Mouse (Mus musculus) gastrocnemius, adult 18-20 months (tissue): ENCODE measurements around the gene Kif3b. TPM values are rescaled to one million over a fixed set of nuclear protein-coding genes. Genes with fewer than 3 reads are reported as not detected.
"Not testable (repeated sequence)": the region's sequence is repeated elsewhere in the genome, so short reads cannot be mapped to it uniquely, and the experiment has no call there.

Source experiments
- DNase-seq: peaks from one replicate; pipeline ENCODE4 v3.0.0; 2021; ENCODE audit warnings: low spot score
- total RNA-seq, 2 experiments: library from RNA; stranded (reverse); gene quantifications; 2 replicates each; pipeline ENCODE4 v1.2.3; 2021

Kif3b gene
- total RNA-seq, 2 experiments from 2014 or later: 3.0 to 3.8 TPM

- DNase-seq: peak; percentile 98
These were observed 54.4 kb downstream of the Kif3b start, which contains the start of gene Asxl1 for GRCm38 (mm10) chr2:153345454-153346220. TSS of gene Asxl1 (plus strand) at chr2:153345829.

GRCm38 (mm10) chr2:153346221-153347182 lies 55.3 kb downstream of the Kif3b start:
- DNase-seq: peak; percentile 28

GRCm38 (mm10) chr2:153347183-153347781 lies 56.1 kb downstream of the Kif3b start:
- no peak for DNase-seq

DNA sequence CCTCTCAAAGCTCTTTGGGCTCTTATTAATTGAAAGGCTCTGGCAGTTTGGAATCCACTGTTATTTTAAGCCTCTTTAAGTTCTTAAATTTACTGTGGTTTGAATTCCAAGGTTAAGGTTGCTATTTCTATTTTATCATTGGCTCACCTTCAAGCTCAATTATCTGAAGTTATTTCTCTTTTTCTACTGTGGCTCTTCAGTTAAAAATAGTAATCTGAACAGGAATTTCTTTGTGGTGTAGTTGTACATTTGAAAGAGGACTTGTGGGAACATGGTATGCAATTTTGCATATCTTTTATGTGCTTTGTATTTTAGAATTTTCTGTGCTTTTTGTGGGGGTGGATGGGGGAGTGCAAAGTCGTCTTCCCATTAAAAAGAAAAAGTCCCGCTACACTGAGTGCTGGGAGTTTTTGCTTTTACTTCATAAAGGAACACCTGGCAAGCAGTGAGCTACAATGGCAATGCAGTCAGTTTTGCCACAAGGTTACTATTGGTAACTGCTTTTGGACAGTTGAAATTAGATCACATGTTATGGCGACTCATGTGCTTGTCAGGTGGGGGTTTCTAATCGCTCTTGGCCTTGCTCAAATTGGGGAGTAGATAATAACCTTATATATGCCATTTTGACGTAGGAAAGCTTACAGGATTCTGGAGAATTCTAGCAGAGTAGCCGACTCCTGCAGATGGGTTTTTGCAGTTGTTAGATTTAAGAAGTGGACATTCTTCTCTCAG lies 57.1 kb downstream of the Kif3b start:
- DNase-seq: no peak

DNA sequence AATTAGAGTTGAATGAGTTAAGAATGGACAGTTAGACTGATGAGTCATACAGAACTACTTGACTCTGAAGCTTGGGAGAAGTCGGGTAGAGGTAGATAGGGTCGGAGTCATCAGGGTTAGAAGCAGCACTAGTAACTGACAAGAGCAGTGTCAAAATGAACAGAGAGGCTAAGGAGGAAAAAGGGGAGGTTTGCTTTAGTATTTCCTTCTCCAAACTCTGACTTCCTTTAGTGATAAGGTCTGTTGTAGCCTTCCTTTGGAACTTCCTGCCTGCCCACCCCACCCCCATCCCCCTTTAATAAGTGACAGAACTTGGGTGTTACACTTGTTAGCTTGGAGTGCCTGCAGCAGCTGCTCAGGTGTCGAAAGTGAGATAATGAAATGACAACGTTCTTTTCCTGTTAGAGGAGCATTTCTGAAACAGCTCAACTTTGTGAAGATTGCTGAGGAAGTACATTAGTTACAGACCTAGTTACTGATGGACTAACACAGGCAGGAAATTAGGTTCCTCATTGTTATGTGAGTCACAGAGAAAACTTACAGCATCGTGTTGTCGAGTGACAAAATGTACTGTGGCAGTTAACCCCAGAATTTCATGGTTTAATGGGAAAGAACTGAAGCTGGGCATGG lies 59.5 kb downstream of the Kif3b start:
- DNase-seq: no peak

- DNase-seq: no peak
These were observed 63.4 kb downstream of the Kif3b start for GRCm38 (mm10) chr2:153354648-153355047.

- DNase-seq: no peak
These were observed 65.6 kb downstream of the Kif3b start for GRCm38 (mm10) chr2:153356784-153357183.

- no peak for DNase-seq
These were observed 70.0 kb downstream of the Kif3b start for GRCm38 (mm10) chr2:153361101-153361710.

DNA sequence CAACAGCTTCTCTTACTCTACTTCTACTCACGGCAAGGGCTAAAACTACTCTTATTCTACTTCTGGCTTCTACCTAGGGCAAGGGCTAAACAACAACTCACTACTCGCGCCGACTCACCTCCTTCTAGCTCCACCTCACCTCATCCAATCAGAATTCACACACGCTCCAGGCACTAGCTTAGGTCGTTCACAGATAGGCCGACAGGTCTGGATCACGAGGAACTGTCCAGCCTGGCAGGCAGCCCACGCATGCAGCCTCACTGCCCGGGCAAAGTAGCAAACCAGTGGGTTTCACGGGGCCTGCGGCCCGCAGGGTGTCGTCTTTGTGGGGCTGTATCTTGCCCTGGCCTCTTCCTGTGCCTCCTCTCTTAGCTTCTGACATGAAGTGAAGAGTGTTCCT lies 73.3 kb downstream of the Kif3b start:
- not testable (repeated sequence) for DNase-seq

DNA sequence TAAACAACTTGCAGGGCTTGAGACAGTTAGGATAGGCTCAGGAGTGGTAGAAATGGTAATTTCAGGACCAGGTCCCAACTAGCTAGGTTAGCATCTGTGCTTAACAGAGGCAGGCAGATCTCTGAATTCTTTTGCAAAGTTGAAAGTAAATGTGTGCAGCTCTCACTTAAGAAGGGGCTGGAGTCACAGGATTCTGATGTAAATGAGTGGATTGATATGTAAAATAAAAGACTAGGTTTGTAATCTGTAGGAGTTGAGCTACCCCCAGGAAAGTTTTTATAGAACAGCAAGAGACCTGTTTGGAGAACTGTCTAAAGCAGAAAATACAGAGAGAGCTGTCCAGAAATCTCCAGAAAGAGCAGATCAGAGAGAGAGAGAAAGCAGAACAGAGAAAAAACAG lies 79.7 kb downstream of the Kif3b start:
- no peak for DNase-seq

- peak; percentile 34 for DNase-seq
These were observed 84.2 kb downstream of the Kif3b start for GRCm38 (mm10) chr2:153375380-153375779.

GRCm38 (mm10) chr2:153380479-153380878 lies 89.3 kb downstream of the Kif3b start:
- DNase-seq: no peak

Other genes with a start within 250 kb of the Kif3b start
- 1 to 10 TPM; 3.3 to 4.1 TPM for gene Ccm2l, start 225.5 kb upstream of the Kif3b start, total RNA-seq
- gene Hck, start 182.9 kb upstream of the Kif3b start, total RNA-seq: under 1 TPM; 0.18 to 0.28 TPM
- 10 to 100 TPM; 27.0 to 30.3 TPM for gene Tm9sf4, start 130.1 kb upstream of the Kif3b start, total RNA-seq
- gene Tspyl3, start 66.0 kb upstream of the Kif3b start, total RNA-seq: under 1 TPM; 0.32 to 0.52 TPM
- gene Plagl2, start 50.0 kb upstream of the Kif3b start, total RNA-seq: 1 to 10 TPM; 2.6 to 3.1 TPM
- 1 to 10 TPM; 7.3 to 9.5 TPM for gene Pofut1, start 49.9 kb upstream of the Kif3b start, total RNA-seq
- 1 to 10 TPM; 8.4 to 9.2 TPM for gene Asxl1, start 54.4 kb downstream of the Kif3b start, total RNA-seq
- not detected for gene 4930404H24Rik, start 201.4 kb downstream of the Kif3b start, total RNA-seq
- under 1 TPM; 0.46 to 0.97 TPM for gene Nol4l, start 238.6 kb downstream of the Kif3b start, total RNA-seq